Mouse (Mus musculus) embryonic facial prominence, embryonic 14.5 days (tissue): ENCODE measurements at regions not wholly inside any gene's neighbourhood (a gene's known extent, or its start where the extent isn't known, plus 50 kb on each side); places are given as distances from the start of the nearest gene placed in this dataset.

ENCODE experiments used
- ATAC-seq: fragments of 200-750 bp; cut with Nextera tagmentation; 2 replicates; pipeline ENCODE4 v1.8.0; 2017; ENCODE audit warnings: low read depth, moderate number of reproducible peaks, moderate TSS enrichment
- DNase-seq: peaks from one replicate; pipeline ENCODE4 v3.0.0-alpha.2; 2015; ENCODE audit warnings: low spot score
- H3K27ac ChIP-seq: fragments of 300-500 bp; sonication (generic); replicated peaks from 2 replicates; pipeline ENCODE4 v1.5.1; 2014; ENCODE audit warnings: low read depth, mild to moderate bottlenecking, low read length, moderate library complexity
- H3K27me3 ChIP-seq: fragments of 300-500 bp; sonication (generic); replicated peaks from 2 replicates; pipeline ENCODE4 v1.6.1; 2014; ENCODE audit warnings: low read length; ENCODE audit not compliant: control insufficient read depth, insufficient read depth
- H3K36me3 ChIP-seq: fragments of 300-500 bp; sonication (generic); 2 replicates; pipeline ENCODE4 v1.6.1; 2014; ENCODE audit warnings: low read length, mixed read lengths; ENCODE audit not compliant: control insufficient read depth, insufficient read depth
- H3K4me1 ChIP-seq: fragments of 300-500 bp; sonication (generic); 2 replicates; pipeline ENCODE4 v1.6.1; 2014; ENCODE audit warnings: antibody characterized with exemption, low read length; ENCODE audit not compliant: control insufficient read depth, insufficient read depth
- H3K4me2 ChIP-seq: fragments of 300-500 bp; sonication (generic); 2 replicates; pipeline ENCODE4 v1.6.1; 2014; ENCODE audit warnings: low read depth, mild to moderate bottlenecking, low read length, moderate library complexity, mixed read lengths
- H3K4me3 ChIP-seq: fragments of 300-500 bp; sonication (generic); 2 replicates; pipeline ENCODE4 v1.5.1; 2014; ENCODE audit warnings: low read depth, mild to moderate bottlenecking, low read length
- H3K9ac ChIP-seq: fragments of 300-500 bp; sonication (generic); 2 replicates; pipeline ENCODE4 v1.6.1; 2014; ENCODE audit warnings: low read depth, mild to moderate bottlenecking, low read length, moderate library complexity, mixed read lengths
- H3K9me3 ChIP-seq: fragments of 300-500 bp; sonication (generic); 2 replicates; pipeline ENCODE4 v1.6.1; 2016; ENCODE audit warnings: low read length; ENCODE audit not compliant: control insufficient read depth
- WGBS: fragments of 180-500 bp; shearing (Covaris S2); extraction: QIAGEN DNeasy Blood & Tissue Kit; methylation state at CpG from one replicate; pipeline ENCODE4 v1.1.7; 2014; 5-methylcytosine and 5-hydroxymethylcytosine counted together

- Histone ChIP-seq H3K9ac (no peak overlapping the region), H3K27ac (no peak overlapping the region), H3K27me3 (no peaks in the 10 kb centered on the region), H3K4me1 (no peaks in the 10 kb centered on the region), H3K9me3 (no peaks in the 10 kb centered on the region), H3K4me2 (no peak overlapping the region), H3K36me3 (no peaks in the 10 kb centered on the region), H3K4me3 (no peak overlapping the region)
- ATAC-seq (no peak), DNase-seq (no peak)
- 66% methylated on average over 3 of the region's 3 CpGs for WGBS
These were observed 97.7 kb downstream of the Alg10b start for GRCm38 (mm10) chr15:90321774-90322173.

DNA sequence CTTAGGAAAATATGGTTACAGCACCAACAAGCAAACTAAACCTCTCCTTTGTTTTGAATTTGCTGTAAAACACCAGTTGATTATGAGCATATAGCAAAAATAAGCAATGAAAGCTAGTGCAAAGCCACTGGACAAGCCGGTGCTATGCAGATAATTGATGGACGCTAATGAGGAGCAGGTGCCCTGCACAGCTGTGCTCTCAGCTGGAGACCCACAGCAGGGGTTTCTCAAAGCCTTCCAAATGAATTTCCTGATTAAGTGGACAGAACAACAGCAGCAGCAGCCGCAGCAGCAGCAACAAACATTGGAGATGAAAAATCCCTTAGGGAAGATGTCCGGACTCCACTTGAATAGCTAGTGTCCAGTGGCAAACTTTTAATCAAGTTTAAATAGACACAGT, 109.2 kb downstream of the Alg10b start:
- no peaks in the 10 kb centered on the region for H3K9me3 ChIP-seq
- ATAC-seq (peak; percentile 81; the same call in 1 of the 2 replicates), DNase-seq (peak; percentile 70)
- H3K27ac ChIP-seq = no peak overlapping the region
- H3K4me1 ChIP-seq = peaks cover 4% of the 10 kb centered on the region; the same call in 1 of the 2 replicates
- H3K4me3 ChIP-seq = no peak overlapping the region
- no peak overlapping the region for H3K9ac ChIP-seq
- H3K27me3 ChIP-seq = no peaks in the 10 kb centered on the region
- WGBS = 7% methylated on average over 4 of the region's 4 CpGs
- H3K4me2 ChIP-seq = no peak overlapping the region
- H3K36me3 ChIP-seq = no peaks in the 10 kb centered on the region

GRCm38 (mm10) chr15:90333766-90334165, 109.7 kb downstream of the Alg10b start:
- no peaks in the 10 kb centered on the region for H3K27me3 ChIP-seq
- no peak overlapping the region for H3K9ac ChIP-seq
- H3K36me3 ChIP-seq = no peaks in the 10 kb centered on the region
- DNase-seq (peak; percentile 56), ATAC-seq (peak; percentile 47; the same call in 1 of the 2 replicates)
- H3K27ac ChIP-seq = no peak overlapping the region
- H3K9me3 ChIP-seq = no peaks in the 10 kb centered on the region
- peaks cover 4% of the 10 kb centered on the region; the same call in 1 of the 2 replicates for H3K4me1 ChIP-seq
- no peak overlapping the region for H3K4me3 ChIP-seq
- H3K4me2 ChIP-seq = no peak overlapping the region
- 14% methylated on average over 1 of the region's 1 CpGs for WGBS

- no peaks in the 10 kb centered on the region for H3K36me3 ChIP-seq
- no peak overlapping the region for H3K4me3 ChIP-seq
- H3K4me1 ChIP-seq = peaks cover 4% of the 10 kb centered on the region; the same call in 1 of the 2 replicates
- WGBS = 62% methylated on average over 4 of the region's 4 CpGs
- no peak overlapping the region for H3K9ac ChIP-seq
- DNase-seq (no peak), ATAC-seq (no peak)
- no peak overlapping the region for H3K4me2 ChIP-seq
- no peak overlapping the region for H3K27ac ChIP-seq
- H3K27me3 ChIP-seq = no peaks in the 10 kb centered on the region
- no peaks in the 10 kb centered on the region for H3K9me3 ChIP-seq
These were observed 110.3 kb downstream of the Alg10b start for GRCm38 (mm10) chr15:90334406-90334805.

DNA sequence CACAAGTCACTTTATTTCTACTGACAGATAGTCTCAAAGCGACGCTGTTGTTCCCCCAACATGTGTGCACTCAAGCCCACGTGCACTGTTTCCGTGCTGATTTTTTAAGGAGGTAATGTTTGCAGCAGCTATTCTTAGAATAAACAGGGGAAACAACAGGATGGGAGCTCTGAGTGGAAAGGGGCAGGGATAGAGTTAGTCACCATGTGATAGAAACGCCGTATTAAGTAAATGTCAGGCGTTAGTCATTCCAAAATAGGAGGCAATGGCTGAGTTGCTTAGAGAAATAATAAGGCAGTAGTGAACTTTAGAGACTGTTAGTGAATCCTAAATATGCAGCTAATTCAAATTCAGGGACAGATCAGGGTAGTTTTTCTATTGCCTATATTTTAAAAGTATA, 111.4 kb downstream of the Alg10b start:
- 77% methylated on average over 7 of the region's 7 CpGs for WGBS
- DNase-seq (no peak), ATAC-seq (no peak)
- no peaks in the 10 kb centered on the region for H3K9me3 ChIP-seq
- peaks cover 4% of the 10 kb centered on the region; the same call in 1 of the 2 replicates for H3K4me1 ChIP-seq
- H3K4me3 ChIP-seq = no peak overlapping the region
- no peak overlapping the region for H3K9ac ChIP-seq
- H3K36me3 ChIP-seq = no peaks in the 10 kb centered on the region
- H3K4me2 ChIP-seq = no peak overlapping the region
- H3K27me3 ChIP-seq = no peaks in the 10 kb centered on the region
- no peak overlapping the region for H3K27ac ChIP-seq

GRCm38 (mm10) chr15:90340089-90340488, 116.0 kb downstream of the Alg10b start:
- Histone ChIP-seq H3K4me2 (no peak overlapping the region), H3K9ac (no peak overlapping the region), H3K27me3 (no peaks in the 10 kb centered on the region), H3K4me1 (no peaks in the 10 kb centered on the region), H3K9me3 (no peaks in the 10 kb centered on the region), H3K36me3 (no peaks in the 10 kb centered on the region), H3K4me3 (no peak overlapping the region), H3K27ac (no peak overlapping the region)
- WGBS = 81% methylated on average over 1 of the region's 1 CpGs
- ATAC-seq (no peak), DNase-seq (no peak)

GRCm38 (mm10) chr15:90341261-90341660, 117.2 kb downstream of the Alg10b start:
- H3K36me3 ChIP-seq = no peaks in the 10 kb centered on the region
- DNase-seq (no peak), ATAC-seq (no peak)
- no peaks in the 10 kb centered on the region for H3K27me3 ChIP-seq
- no peak overlapping the region for H3K27ac ChIP-seq
- no peaks in the 10 kb centered on the region for H3K4me1 ChIP-seq
- no peak overlapping the region for H3K4me2 ChIP-seq
- 86% methylated on average over 2 of the region's 2 CpGs for WGBS
- no peak overlapping the region for H3K4me3 ChIP-seq
- H3K9ac ChIP-seq = no peak overlapping the region
- no peaks in the 10 kb centered on the region for H3K9me3 ChIP-seq

DNA sequence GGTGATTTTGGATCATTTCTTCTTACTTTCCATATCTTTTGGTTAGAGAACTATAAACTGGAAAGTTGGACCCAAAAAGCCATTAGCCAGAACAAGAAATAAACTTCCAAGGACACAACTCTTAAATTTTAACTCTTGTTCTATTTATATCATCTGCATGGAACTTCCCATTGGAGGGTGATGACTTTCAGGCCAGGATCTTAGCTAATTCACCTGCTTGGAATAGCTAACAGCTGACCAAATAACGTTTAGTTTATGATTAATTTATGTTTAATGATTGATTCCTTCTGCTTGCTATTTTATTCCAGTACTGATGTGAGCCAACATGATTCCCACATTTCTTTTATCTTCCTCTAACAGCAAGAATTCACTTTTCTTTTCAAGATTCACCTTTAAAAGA, 119.7 kb downstream of the Alg10b start:
- ATAC-seq (no peak), DNase-seq (no peak)
- H3K4me1 ChIP-seq = no peaks in the 10 kb centered on the region
- no peak overlapping the region for H3K4me2 ChIP-seq
- H3K9me3 ChIP-seq = 0 out of 2 replicates have a peak, but pooled peaks cover 5% of the 10 kb centered on the region
- H3K4me3 ChIP-seq = no peak overlapping the region
- 51% methylated on average over 1 of the region's 1 CpGs for WGBS
- no peaks in the 10 kb centered on the region for H3K27me3 ChIP-seq
- H3K9ac ChIP-seq = no peak overlapping the region
- H3K27ac ChIP-seq = no peak overlapping the region
- H3K36me3 ChIP-seq = no peaks in the 10 kb centered on the region

DNA sequence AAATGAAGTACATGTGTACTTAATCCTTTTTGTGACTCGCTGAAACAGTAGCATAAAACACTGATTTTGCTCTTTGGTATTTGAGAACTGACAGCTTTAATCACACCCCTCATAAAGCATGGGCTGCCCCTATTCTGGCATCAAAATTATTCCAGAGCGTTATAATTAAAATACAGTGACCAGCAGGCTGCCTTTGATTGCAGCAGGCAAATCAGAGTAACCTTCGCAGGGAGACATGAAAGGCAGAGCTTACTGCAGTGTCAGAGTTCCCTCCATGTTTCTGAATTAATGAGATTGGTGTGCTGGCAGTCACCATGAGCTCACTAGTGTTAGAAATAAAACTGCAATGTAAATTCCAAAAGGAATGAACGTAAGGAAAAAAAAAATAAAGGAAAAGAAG, 120.8 kb downstream of the Alg10b start:
- H3K4me1 ChIP-seq = no peaks in the 10 kb centered on the region
- no peak overlapping the region for H3K9ac ChIP-seq
- H3K9me3 ChIP-seq = 0 out of 2 replicates have a peak, but pooled peaks cover 5% of the 10 kb centered on the region
- H3K27ac ChIP-seq = no peak overlapping the region
- DNase-seq (no peak), ATAC-seq (no peak)
- no peaks in the 10 kb centered on the region for H3K27me3 ChIP-seq
- H3K36me3 ChIP-seq = no peaks in the 10 kb centered on the region
- 25% methylated on average over 4 of the region's 4 CpGs for WGBS
- no peak overlapping the region for H3K4me3 ChIP-seq
- no peak overlapping the region for H3K4me2 ChIP-seq
